Mouse (Mus musculus): ENCODE measurements around the gene Plekho1.

Plekho1 gene

GRCm38 (mm10) chr3:95945731-95946240, 50.0 kb downstream of the Plekho1 start:
- no peak for DNase-seq

DNA sequence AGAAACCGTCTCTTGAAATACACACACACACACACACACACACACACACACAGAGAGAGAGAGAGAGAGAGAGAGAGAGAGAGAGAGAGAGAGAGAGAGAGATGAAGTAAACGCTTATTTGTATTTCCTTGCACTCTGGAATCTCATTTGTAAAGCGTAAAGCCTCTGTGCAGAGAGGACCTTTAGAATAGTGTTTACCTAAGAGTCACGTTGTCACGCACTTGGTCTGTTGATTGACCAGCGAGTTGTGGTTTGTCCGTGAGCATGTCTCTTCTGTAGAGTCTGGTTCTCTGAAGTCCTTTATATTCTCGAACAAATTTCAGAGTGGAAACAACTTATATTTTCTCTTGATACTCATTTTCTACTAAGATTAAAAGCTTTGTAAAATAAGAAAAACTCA, 51.1 kb downstream of the Plekho1 start:
- no peak for DNase-seq

- DNase-seq, result no peak
Observed at GRCm38 (mm10) chr3:95943226-95943625, 52.6 kb downstream of the Plekho1 start.

- no peak for DNase-seq
Observed at GRCm38 (mm10) chr3:95942749-95943148, 53.1 kb downstream of the Plekho1 start.

DNA sequence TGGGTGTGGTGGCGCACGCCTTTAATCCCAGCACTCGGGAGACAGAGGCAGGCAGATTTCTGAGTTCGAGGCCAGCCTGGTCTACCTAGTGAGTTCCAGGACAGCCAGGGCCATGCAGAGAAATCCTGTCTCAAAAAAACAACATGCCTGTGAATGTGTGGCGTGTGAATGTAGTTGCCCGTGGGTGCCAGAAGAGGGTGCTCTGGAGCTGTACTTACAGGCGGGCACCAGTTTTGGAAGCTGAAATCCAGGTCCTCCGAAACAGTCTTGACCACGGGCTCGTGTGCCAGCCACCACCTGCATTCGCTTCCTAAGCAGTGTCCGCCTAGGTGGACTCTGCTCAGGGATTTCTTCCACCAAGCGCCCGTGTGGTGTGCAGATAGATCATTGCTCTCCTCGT, 57.0 kb downstream of the Plekho1 start:
- no peak for DNase-seq

All from cerebellum, adult 18-20 months (tissue).